ENCODE assay signal across 23 mouse cellular contexts in genomic region chr4:63342491-63342890, GRCm38 (mm10). TPM values are rescaled to one million over a fixed set of nuclear protein-coding genes. Genes with fewer than 3 reads are reported as not detected.
"Had no signal": no experiment of that assay in that cellular context is flagged by ENCODE, and none has a peak within 500 bp of the region (broad histone marks: within the 10 kb centered on the region; RNA-seq: fewer than 3 reads in every experiment).

No protein-coding gene starts in this region.

- H3K4me2 ChIP-seq: limb, embryonic 13.5 days; liver, embryonic 11.5 days; liver, embryonic 15.5 days; lung, embryonic 14.5 days; neural tube, embryonic 12.5 days; stomach, embryonic 15.5 days had no signal

- H3K9ac ChIP-seq: limb, embryonic 13.5 days; liver, embryonic 15.5 days; lung, embryonic 14.5 days; neural tube, embryonic 12.5 days; stomach, embryonic 15.5 days had no signal

- H3K4me3 ChIP-seq: layer of hippocampus, adult 2 months; limb, embryonic 13.5 days; liver, embryonic 15.5 days; midbrain, embryonic 10.5 days; neural tube, embryonic 12.5 days; stomach, embryonic 15.5 days had no signal

- H3K27me3 ChIP-seq: limb, embryonic 13.5 days; liver, embryonic 15.5 days; neural tube, embryonic 12.5 days; stomach, embryonic 15.5 days had no signal

- H3K9me3 ChIP-seq: limb, embryonic 13.5 days; liver, embryonic 15.5 days; midbrain, embryonic 10.5 days; neural tube, embryonic 12.5 days; stomach, embryonic 15.5 days had no signal

- H3K36me3 ChIP-seq: limb, embryonic 13.5 days; liver, embryonic 15.5 days; midbrain, embryonic 10.5 days; neural tube, embryonic 12.5 days; stomach, embryonic 15.5 days had no signal

- DNase-seq: kidney, adult 18-20 months; kidney, postnatal 10 days; kidney, postnatal 4 days; left cerebral cortex, postnatal 4 days; lung, embryonic 14.5 days; retina, postnatal 1 day; thymus, postnatal 36 days had no signal

- H3K4me1 ChIP-seq: limb, embryonic 13.5 days; liver, embryonic 15.5 days; midbrain, embryonic 10.5 days; neural tube, embryonic 12.5 days; stomach, embryonic 15.5 days had no signal

- H3K27ac ChIP-seq: layer of hippocampus, adult 2 months; limb, embryonic 13.5 days; liver, embryonic 15.5 days; midbrain, embryonic 10.5 days; neural tube, embryonic 12.5 days; stomach, embryonic 15.5 days had no signal

RNA-seq across cellular contexts. Expression of gene Orm1, which starts 1.9 kb away (rescaled TPM):
- total RNA-seq: layer of hippocampus, adult 2 months; layer of hippocampus, postnatal 14 days; left cerebral cortex, adult 18-20 months; left cerebral cortex, postnatal 10 days; left cerebral cortex, postnatal 4 days; monocyte, adult 5-6 weeks; neutrophil, adult 5-6 weeks had no signal
- polyA plus RNA-seq: kidney, embryonic 14.5 days; limb, embryonic 13.5 days; liver, embryonic 11.5 days; lung, embryonic 14.5 days; midbrain, embryonic 10.5 days; midbrain, embryonic 14.5 days; neural tube, embryonic 12.5 days had no signal

RNA-seq across cellular contexts. Expression of gene Orm3, which starts 13.5 kb away (rescaled TPM):
- total RNA-seq: layer of hippocampus, adult 2 months; layer of hippocampus, postnatal 14 days; left cerebral cortex, adult 18-20 months; left cerebral cortex, postnatal 10 days; left cerebral cortex, postnatal 4 days; monocyte, adult 5-6 weeks; neutrophil, adult 5-6 weeks had no signal
- polyA plus RNA-seq: kidney, embryonic 14.5 days; limb, embryonic 13.5 days; liver, embryonic 11.5 days; liver, embryonic 15.5 days; lung, embryonic 14.5 days; midbrain, embryonic 10.5 days; midbrain, embryonic 14.5 days; neural tube, embryonic 12.5 days; spleen, adult 2 months; stomach, embryonic 15.5 days; thymus, postnatal 0 days had no signal

RNA-seq across cellular contexts. Expression of gene Orm2, which starts 19.8 kb away (rescaled TPM):
- total RNA-seq: layer of hippocampus, adult 2 months; layer of hippocampus, postnatal 14 days; left cerebral cortex, adult 18-20 months; left cerebral cortex, postnatal 10 days; left cerebral cortex, postnatal 4 days; monocyte, adult 5-6 weeks; neutrophil, adult 5-6 weeks had no signal
- polyA plus RNA-seq: kidney, embryonic 14.5 days; limb, embryonic 13.5 days; liver, embryonic 11.5 days; liver, embryonic 15.5 days; lung, embryonic 14.5 days; midbrain, embryonic 10.5 days; midbrain, embryonic 14.5 days; neural tube, embryonic 12.5 days; spleen, adult 2 months; stomach, embryonic 15.5 days had no signal
